Mouse (Mus musculus): ENCODE results near the gene Srp54b. TPM values are rescaled to one million over a fixed set of nuclear protein-coding genes. Genes with fewer than 3 reads are reported as not detected.
"Not testable (repeated sequence)": the region's sequence is repeated elsewhere in the genome, so short reads cannot be mapped to it uniquely, and the experiment has no call there.

Srp54b gene
- polyA plus RNA-seq (2011; ENCODE audit: insufficient read depth, insufficient read length, low replicate concordance, missing spikeins) = 3.1 and 4.9 TPM in 2 replicates

DNA sequence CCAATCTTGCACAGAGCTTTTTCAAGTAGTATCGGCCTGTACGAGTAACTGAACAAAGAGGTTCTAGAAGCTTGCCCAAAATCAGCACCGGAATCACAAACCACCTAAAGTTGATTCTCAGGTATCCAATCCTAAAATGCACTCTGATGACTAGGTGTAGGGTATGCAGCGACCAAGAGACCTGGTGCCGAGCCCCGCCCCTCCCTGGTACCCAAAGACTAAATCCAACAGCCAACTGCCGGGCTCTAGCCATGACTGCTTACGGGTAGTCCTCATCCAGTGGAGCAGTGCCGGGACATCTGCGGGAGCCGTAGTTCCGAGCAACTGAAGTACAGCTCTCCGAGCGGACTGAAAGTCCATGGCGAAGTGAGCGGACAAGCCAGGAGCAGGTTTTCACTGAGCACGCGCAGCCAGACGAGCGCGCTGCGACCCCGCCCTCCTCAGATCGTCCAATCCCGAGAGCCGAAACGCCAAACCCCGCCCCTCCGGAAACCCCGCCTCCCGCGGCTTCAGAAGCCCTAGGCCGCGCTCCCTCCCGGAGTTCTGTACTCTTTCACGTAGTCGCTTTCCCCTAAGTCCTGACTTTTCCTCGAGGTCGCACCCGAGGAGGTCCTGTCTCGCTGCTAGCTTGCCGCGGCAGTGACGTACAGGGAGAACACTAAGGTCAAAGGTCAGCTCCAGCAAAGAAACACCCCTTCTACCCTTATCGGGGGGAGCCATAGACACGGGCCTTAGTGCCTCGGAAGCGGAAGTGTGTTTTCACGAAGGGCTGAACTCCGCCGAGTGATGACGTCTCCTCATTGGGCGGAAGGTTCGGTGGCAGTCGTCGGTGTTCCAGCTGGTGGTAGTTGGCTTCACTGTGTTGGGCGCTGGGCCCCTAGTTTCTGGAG is at the start of gene Srp54b:
Srp54b (plus strand) TSS at position 546 of the 890 bp plus-strand sequence.
- not testable (repeated sequence) for H3K27ac ChIP-seq (ENCODE audit: control insufficient read depth, insufficient read depth, low read depth, low read length, poor library complexity)

DNA sequence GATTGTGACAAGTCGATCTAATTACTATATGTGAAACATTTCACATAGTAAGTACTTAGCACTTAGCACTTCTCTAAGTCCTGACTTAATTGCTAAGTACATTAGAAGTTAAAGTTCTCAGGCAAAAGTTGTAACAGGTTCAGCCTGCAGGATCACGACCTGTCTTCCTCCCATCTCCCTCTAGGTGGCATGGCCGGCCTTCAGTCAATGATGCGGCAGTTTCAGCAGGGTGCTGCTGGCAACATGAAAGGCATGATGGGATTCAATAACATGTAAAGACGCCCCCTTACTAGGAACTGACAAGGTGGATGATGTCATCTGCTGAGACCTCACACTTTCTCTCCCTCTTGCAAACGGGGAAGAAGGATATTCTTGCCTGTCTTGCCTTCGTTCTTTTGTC is 42.3 kb upstream of the Srp54b start:
- no CpG with 5 or more reads among the region's 7 CpGs for WGBS

More for the DNA sequence above, at the start of gene Srp54b:
- WGBS = no CpG with 5 or more reads among the region's 57 CpGs
- H3K4me1 ChIP-seq (ENCODE audit: control insufficient read depth, insufficient read depth, low read length); H3K4me3 ChIP-seq (replicated peaks; ENCODE audit: control insufficient read depth, low read depth, low read length): not testable (repeated sequence)

DNA sequence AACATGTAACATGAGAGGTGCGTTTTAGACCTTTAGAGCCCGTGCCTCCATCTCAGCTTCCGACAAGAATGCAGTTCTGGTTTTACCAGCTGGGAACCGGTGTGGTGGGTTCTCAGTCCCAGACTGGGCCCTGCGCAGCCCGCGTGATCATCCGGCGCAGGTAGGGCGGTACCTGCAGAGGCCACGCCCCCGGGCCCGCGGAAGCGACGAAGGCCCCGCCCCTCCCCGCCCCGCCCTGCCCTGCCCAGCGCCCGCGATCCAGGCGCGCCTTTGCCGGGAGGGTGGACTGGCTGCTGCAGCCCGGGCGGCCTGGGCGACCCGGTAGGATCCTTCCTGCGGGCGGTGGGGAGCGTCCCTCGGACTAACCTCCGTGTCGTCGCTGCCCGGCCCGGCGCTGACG is 30.7 kb upstream of the Srp54b start, which contains the start of gene Fam177a:
Fam177a (plus strand) TSS at position 228 of the 400 bp plus-strand sequence.
- H3K27ac ChIP-seq (ENCODE audit: control insufficient read depth, insufficient read depth, low read depth, low read length, poor library complexity); H3K4me1 ChIP-seq (ENCODE audit: control insufficient read depth, insufficient read depth, low read length); H3K4me3 ChIP-seq (replicated peaks; ENCODE audit: control insufficient read depth, low read depth, low read length): not testable (repeated sequence)
- no CpG with 5 or more reads among the region's 40 CpGs for WGBS

More for the DNA sequence above, 42.3 kb upstream of the Srp54b start:
- H3K27ac ChIP-seq (ENCODE audit: control insufficient read depth, insufficient read depth, low read depth, low read length, poor library complexity); H3K4me1 ChIP-seq (ENCODE audit: control insufficient read depth, insufficient read depth, low read length); H3K4me3 ChIP-seq (replicated peaks; ENCODE audit: control insufficient read depth, low read depth, low read length): not testable (repeated sequence)

DNA sequence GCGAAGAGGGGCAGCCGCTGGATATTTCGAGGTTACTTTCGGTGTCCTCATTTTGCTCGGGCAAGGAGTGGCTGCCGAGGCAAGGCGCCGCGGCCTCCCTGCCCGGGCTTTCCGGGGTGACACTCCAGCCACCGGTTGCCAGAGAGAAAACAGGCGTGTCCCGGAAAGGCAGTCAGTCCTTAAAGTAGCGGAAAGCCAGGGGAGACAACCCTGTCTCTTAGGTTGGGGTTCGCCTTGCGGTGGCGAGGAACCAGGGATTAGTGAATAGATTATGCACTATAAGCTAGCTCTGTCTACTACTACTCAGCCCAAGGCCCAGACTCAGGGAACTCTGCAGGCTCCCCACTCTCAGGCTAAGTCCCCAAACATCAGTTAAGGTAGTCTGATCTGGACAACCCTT is 30.2 kb upstream of the Srp54b start:
- H3K4me1 ChIP-seq (ENCODE audit: control insufficient read depth, insufficient read depth, low read length); H3K27ac ChIP-seq (ENCODE audit: control insufficient read depth, insufficient read depth, low read depth, low read length, poor library complexity); H3K4me3 ChIP-seq (replicated peaks; ENCODE audit: control insufficient read depth, low read depth, low read length): not testable (repeated sequence)
- no CpG with 5 or more reads among the region's 18 CpGs for WGBS

DNA sequence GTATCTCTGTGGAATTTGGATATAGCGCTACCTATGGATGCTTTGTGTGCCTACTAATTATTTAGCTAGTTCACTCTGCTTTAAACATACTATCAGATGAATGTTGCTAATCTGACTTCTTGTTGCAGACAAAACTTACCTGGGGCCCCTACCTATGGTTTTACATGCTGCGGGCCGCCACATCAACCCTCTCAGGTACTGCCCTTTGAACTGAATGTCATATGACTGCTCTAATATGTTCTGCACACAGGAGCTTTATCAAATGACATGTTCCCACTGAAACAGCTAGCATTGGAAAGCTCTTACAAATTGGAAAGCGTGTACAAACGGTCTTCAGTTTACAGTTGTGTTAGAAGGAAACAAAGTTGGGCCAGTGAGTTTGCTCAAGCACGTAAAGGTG is 19.4 kb upstream of the Srp54b start:
- WGBS = no CpG with 5 or more reads among the region's 6 CpGs
- H3K27ac ChIP-seq (ENCODE audit: control insufficient read depth, insufficient read depth, low read depth, low read length, poor library complexity); H3K4me3 ChIP-seq (replicated peaks; ENCODE audit: control insufficient read depth, low read depth, low read length); H3K4me1 ChIP-seq (ENCODE audit: control insufficient read depth, insufficient read depth, low read length): not testable (repeated sequence)

DNA sequence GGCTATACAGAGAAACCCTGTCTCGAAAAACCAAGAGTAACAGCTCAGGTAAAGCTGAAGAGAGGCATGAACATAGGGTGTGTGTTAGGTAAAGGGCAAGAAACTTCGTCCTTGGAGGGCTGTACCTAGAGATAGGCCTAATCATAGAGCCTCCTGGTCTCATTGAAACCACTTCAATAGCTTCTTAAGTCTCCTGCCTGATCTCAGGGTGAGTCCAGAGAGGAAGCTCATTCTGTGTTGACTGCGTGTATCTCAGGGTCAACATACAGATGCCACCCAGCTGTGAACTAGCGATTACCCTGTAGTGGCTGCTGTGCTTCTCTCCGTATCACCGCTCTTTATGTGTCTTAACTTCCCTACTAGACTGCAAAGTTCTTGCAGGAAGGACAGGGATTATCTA is 17.0 kb upstream of the Srp54b start:
- H3K27ac ChIP-seq (ENCODE audit: control insufficient read depth, insufficient read depth, low read depth, low read length, poor library complexity); H3K4me3 ChIP-seq (replicated peaks; ENCODE audit: control insufficient read depth, low read depth, low read length); H3K4me1 ChIP-seq (ENCODE audit: control insufficient read depth, insufficient read depth, low read length): not testable (repeated sequence)
- no CpG with 5 or more reads among the region's 6 CpGs for WGBS

DNA sequence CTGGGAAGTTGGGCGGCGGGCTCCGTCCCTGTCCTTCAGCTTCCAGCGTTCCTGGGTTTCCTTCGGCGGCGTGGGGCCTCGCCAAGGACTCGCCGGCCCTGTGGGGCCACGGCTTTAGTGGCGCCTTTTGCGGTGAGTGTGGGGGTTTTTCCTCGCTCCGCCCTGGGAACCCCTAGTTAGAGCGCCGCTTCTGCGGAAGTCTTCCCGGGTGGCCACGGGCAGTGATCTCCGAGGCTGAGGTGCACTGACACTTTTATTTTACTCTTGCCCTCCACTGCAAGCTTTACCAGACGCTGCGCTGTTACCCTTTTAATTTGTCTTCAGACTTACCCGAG is 512 bp downstream of the Srp54b start:
- H3K4me1 ChIP-seq (ENCODE audit: control insufficient read depth, insufficient read depth, low read length); H3K4me3 ChIP-seq (replicated peaks; ENCODE audit: control insufficient read depth, low read depth, low read length); H3K27ac ChIP-seq (ENCODE audit: control insufficient read depth, insufficient read depth, low read depth, low read length, poor library complexity): not testable (repeated sequence)
- under 1% methylated on average over 10 of the region's 24 CpGs for WGBS

DNA sequence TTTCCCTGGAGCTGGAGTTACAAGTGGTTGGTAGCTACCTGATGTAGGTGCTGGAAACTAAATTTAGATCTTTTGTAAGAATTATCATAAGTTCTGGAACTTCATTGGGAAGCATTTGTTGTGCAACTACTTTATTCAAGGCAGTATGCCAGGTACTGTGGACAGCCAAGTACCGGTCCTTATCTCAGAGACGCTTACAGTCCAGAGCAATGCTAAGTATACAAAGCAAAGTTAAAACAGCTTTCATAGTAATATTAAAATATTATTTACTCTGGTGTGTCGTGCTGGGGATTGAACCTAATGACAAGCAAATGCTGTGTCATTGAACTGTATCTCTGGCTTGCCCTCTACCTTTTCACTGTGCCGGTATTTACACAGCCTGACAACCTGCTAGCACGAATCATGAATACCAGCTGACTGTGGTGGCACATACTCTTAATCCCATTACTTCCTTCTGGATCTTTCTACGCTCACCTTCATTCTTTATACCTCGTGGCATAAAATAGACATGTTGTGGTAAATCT is 12.2 kb downstream of the Srp54b start:
- H3K27ac ChIP-seq (ENCODE audit: control insufficient read depth, insufficient read depth, low read depth, low read length, poor library complexity); H3K4me3 ChIP-seq (replicated peaks; ENCODE audit: control insufficient read depth, low read depth, low read length); H3K4me1 ChIP-seq (ENCODE audit: control insufficient read depth, insufficient read depth, low read length): not testable (repeated sequence)
- no CpG with 5 or more reads among the region's 7 CpGs for WGBS

DNA sequence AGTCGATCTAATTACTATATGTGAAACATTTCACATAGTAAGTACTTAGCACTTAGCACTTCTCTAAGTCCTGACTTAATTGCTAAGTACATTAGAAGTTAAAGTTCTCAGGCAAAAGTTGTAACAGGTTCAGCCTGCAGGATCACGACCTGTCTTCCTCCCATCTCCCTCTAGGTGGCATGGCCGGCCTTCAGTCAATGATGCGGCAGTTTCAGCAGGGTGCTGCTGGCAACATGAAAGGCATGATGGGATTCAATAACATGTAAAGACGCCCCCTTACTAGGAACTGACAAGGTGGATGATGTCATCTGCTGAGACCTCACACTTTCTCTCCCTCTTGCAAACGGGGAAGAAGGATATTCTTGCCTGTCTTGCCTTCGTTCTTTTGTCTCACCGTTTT is 32.8 kb downstream of the Srp54b start:
- H3K4me1 ChIP-seq (ENCODE audit: control insufficient read depth, insufficient read depth, low read length); H3K4me3 ChIP-seq (replicated peaks; ENCODE audit: control insufficient read depth, low read depth, low read length); H3K27ac ChIP-seq (ENCODE audit: control insufficient read depth, insufficient read depth, low read depth, low read length, poor library complexity): not testable (repeated sequence)
- no CpG with 5 or more reads among the region's 8 CpGs for WGBS

DNA sequence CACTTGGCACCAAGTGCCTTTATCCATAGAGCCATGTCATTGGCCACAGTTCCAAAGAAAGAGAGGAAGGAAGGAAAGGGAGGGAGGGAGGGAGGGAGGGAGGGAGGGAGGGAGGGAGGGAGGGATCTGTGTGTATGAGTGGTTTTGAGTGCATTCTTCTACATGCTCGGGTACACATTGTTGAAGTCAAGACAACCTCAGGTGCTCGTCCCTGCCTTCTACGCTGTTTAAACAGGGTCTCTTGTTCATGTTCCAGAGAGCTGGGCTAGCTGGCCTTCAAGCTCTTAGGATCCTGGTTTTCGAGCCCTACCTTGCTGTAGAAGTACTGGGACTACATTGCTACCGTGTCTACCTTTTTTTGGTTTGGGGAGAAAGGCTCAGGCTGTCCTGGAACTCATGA is 34.2 kb downstream of the Srp54b start:
- no CpG with 5 or more reads among the region's 5 CpGs for WGBS

DNA sequence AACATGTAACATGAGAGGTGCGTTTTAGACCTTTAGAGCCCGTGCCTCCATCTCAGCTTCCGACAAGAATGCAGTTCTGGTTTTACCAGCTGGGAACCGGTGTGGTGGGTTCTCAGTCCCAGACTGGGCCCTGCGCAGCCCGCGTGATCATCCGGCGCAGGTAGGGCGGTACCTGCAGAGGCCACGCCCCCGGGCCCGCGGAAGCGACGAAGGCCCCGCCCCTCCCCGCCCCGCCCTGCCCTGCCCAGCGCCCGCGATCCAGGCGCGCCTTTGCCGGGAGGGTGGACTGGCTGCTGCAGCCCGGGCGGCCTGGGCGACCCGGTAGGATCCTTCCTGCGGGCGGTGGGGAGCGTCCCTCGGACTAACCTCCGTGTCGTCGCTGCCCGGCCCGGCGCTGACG is 44.4 kb downstream of the Srp54b start, which contains the start of gene 1700047I17Rik2:
1700047I17Rik2 (plus strand) TSS at position 287 of the 400 bp plus-strand sequence.
- H3K27ac ChIP-seq (ENCODE audit: control insufficient read depth, insufficient read depth, low read depth, low read length, poor library complexity); H3K4me3 ChIP-seq (replicated peaks; ENCODE audit: control insufficient read depth, low read depth, low read length); H3K4me1 ChIP-seq (ENCODE audit: control insufficient read depth, insufficient read depth, low read length): not testable (repeated sequence)
- WGBS = no CpG with 5 or more reads among the region's 40 CpGs

More for the DNA sequence above, 34.2 kb downstream of the Srp54b start:
- not testable (repeated sequence) for H3K4me3 ChIP-seq (replicated peaks; ENCODE audit: control insufficient read depth, low read depth, low read length); H3K4me1 ChIP-seq (ENCODE audit: control insufficient read depth, insufficient read depth, low read length); H3K27ac ChIP-seq (ENCODE audit: control insufficient read depth, insufficient read depth, low read depth, low read length, poor library complexity)

DNA sequence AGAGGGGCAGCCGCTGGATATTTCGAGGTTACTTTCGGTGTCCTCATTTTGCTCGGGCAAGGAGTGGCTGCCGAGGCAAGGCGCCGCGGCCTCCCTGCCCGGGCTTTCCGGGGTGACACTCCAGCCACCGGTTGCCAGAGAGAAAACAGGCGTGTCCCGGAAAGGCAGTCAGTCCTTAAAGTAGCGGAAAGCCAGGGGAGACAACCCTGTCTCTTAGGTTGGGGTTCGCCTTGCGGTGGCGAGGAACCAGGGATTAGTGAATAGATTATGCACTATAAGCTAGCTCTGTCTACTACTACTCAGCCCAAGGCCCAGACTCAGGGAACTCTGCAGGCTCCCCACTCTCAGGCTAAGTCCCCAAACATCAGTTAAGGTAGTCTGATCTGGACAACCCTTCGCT is 44.9 kb downstream of the Srp54b start:
- not testable (repeated sequence) for H3K27ac ChIP-seq (ENCODE audit: control insufficient read depth, insufficient read depth, low read depth, low read length, poor library complexity); H3K4me3 ChIP-seq (replicated peaks; ENCODE audit: control insufficient read depth, low read depth, low read length); H3K4me1 ChIP-seq (ENCODE audit: control insufficient read depth, insufficient read depth, low read length)
- no CpG with 5 or more reads among the region's 18 CpGs for WGBS

DNA sequence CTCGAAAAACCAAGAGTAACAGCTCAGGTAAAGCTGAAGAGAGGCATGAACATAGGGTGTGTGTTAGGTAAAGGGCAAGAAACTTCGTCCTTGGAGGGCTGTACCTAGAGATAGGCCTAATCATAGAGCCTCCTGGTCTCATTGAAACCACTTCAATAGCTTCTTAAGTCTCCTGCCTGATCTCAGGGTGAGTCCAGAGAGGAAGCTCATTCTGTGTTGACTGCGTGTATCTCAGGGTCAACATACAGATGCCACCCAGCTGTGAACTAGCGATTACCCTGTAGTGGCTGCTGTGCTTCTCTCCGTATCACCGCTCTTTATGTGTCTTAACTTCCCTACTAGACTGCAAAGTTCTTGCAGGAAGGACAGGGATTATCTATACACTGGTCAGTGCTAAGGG is 58.0 kb downstream of the Srp54b start:
- H3K4me1 ChIP-seq (ENCODE audit: control insufficient read depth, insufficient read depth, low read length); H3K4me3 ChIP-seq (replicated peaks; ENCODE audit: control insufficient read depth, low read depth, low read length); H3K27ac ChIP-seq (ENCODE audit: control insufficient read depth, insufficient read depth, low read depth, low read length, poor library complexity): not testable (repeated sequence)
- WGBS = no CpG with 5 or more reads among the region's 6 CpGs

All from bone marrow, adult 2 months (tissue).